Mouse (Mus musculus) macrophage (primary cell): ENCODE results near the gene Sirt3. TPM values are rescaled to one million over a fixed set of nuclear protein-coding genes. Genes with fewer than 3 reads are reported as not detected.

Experiments
- H3K27ac ChIP-seq: fragments of 350-480 bp; formaldehyde crosslinking; 2 replicates; pipeline ENCODE4 v1.9.0; 2021
- H3K36me3 ChIP-seq: fragments of 350-480 bp; formaldehyde crosslinking; 2 replicates; pipeline ENCODE4 v1.9.0; 2021; ENCODE audit errors: inconsistent target
- H3K4me3 ChIP-seq: fragments of 350-480 bp; formaldehyde crosslinking; 2 replicates; pipeline ENCODE4 v1.9.0; 2021; ENCODE audit errors: inconsistent target
- H3K79me2 ChIP-seq: fragments of 350-480 bp; formaldehyde crosslinking; 2 replicates; pipeline ENCODE4 v1.9.0; 2021; ENCODE audit errors: inconsistent target
- WGBS: methylation state at CpG from one replicate; pipeline ENCODE4 v1.1.7; 2026; ENCODE audit warnings: inconsistent platforms; ENCODE audit not compliant: missing documents; 5-methylcytosine and 5-hydroxymethylcytosine counted together
- polyA plus RNA-seq: library from polyadenylated mRNA; stranded (reverse); fragments of 250-400 nt; gene quantifications from 3 replicates; pipeline ENCODE4 v1.2.4, GENCODE M21; 2018; ENCODE audit warnings: inconsistent platforms

Sirt3 gene
- polyA plus RNA-seq, 1 experiment from 2014 or later, result 4.8 TPM

DNA sequence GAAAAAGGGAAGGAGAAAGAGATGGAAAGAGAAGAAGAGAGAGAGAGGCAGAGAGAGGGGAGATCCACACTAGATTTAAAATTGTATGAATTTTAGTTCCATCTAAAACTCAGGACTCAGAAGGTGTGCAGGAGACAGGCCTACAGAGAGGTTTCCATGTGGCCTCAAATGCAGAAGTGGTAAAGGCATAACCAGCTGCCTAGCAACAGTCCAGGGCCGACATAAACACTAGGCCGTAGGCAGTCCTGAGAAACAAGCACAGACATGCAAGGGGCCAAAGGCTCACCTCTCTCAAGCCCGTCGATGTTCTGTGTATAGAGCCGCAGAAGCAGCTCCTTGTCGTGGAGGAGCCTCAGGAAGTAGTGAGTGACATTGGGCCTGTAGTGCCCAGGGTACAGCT lies 4.7 kb downstream of the Sirt3 start:
- peak overlapping the region; percentile 46 for H3K27ac ChIP-seq
- WGBS, result 8% methylated on average over 6 of the region's 6 CpGs
- no peak overlapping the region for H3K4me3 ChIP-seq
- H3K36me3 ChIP-seq, result no peaks in the 10 kb centered on the region; the same call in 1 of the 2 replicates
- peaks cover 42% of the 10 kb centered on the region for H3K79me2 ChIP-seq

DNA sequence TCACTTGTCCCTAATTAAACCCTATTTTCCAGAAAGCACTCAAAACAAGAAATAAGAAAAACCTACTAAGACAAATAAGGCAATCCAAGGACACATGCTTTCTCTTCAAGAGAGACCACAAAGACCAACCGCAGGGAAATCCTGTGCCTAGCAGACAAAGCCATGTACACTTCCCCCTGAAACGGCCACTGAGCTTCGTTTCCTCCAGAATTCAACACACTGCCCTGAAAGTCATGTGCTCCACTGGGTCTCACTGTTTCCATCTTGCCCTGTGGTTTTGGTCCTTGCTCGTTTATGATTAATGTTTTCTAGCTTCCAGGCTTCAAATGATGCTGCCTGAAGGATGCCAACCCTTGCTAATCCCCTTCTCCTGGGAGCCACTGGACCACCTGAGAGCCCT lies 7.9 kb downstream of the Sirt3 start:
- Histone ChIP-seq H3K4me3 (no peak overlapping the region), H3K36me3 (peaks cover 2% of the 10 kb centered on the region; the same call in 1 of the 2 replicates), H3K27ac (peak overlapping the region; percentile 67), H3K79me2 (peaks cover 16% of the 10 kb centered on the region)
- WGBS, result 0% methylated on average over 4 of the region's 4 CpGs

DNA sequence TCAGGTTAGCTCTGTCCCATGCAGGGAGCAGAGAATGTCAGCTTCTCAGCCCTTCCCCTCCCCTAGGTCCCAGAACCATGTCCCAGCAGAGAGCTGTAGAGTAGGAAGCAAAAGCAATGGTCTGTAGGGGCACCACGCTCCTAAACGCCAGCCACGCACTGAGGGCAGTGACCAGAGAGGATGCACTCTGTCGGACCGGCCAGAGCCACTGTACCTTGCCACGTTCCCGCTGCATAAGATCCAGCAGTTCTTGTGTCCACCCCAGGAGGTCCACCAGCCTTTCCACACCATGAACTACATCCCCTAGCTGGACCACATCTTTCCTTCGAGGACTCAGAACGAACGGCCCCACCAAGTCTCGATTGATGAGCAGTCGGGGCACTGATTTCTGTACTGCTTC lies 17.3 kb downstream of the Sirt3 start:
- Histone ChIP-seq H3K4me3 (no peak overlapping the region), H3K36me3 (peaks cover 54% of the 10 kb centered on the region), H3K27ac (no peak overlapping the region), H3K79me2 (peaks cover 11% of the 10 kb centered on the region)
- 95% methylated on average over 12 of the region's 12 CpGs for WGBS

DNA sequence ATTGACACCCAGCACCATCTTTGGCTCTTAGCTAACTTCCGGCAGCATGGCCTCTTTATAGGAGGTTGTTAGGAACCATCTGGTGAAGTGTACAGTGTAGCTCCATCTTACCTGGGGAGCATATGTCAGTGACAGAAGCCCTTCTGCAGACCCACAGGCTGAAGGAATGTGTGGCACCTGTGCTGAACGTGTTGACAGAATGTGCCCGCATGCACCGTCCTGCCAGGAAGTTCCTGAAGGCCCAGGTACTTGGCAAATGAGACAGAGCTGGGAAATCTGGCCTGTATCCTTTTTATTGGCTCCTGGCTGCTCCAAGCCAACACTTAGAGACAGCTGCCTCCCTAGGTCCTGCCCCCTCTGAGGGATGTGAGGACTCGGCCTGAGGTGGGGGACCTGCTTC lies 21.4 kb downstream of the Sirt3 start:
- Histone ChIP-seq H3K79me2 (peaks cover 41% of the 10 kb centered on the region), H3K36me3 (peaks cover 58% of the 10 kb centered on the region), H3K4me3 (no peak overlapping the region), H3K27ac (no peak overlapping the region)
- 91% methylated on average over 5 of the region's 5 CpGs for WGBS

DNA sequence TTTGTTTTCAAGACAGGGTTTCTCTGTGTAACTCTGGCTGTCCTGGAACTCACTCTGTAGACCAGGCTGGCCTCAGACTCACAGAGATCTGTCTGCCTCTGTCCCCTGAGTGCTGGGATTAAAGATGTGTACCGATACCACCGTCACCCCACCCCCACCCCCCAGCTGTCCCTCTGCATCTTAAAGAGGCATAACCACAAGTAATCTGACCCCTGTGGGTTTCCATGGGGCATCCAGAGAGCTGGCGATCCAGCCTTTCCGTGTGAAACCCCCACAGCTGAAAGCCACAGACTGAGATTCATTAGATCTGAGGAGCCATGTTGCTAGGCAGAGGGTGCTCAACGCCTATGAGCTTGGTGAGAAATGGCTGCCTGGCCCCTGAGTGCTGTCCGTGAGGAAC lies 22.1 kb downstream of the Sirt3 start:
- peaks cover 48% of the 10 kb centered on the region for H3K79me2 ChIP-seq
- 74% methylated on average over 6 of the region's 6 CpGs for WGBS
- no peak overlapping the region for H3K4me3 ChIP-seq
- H3K27ac ChIP-seq, result no peak overlapping the region
- peaks cover 58% of the 10 kb centered on the region for H3K36me3 ChIP-seq

DNA sequence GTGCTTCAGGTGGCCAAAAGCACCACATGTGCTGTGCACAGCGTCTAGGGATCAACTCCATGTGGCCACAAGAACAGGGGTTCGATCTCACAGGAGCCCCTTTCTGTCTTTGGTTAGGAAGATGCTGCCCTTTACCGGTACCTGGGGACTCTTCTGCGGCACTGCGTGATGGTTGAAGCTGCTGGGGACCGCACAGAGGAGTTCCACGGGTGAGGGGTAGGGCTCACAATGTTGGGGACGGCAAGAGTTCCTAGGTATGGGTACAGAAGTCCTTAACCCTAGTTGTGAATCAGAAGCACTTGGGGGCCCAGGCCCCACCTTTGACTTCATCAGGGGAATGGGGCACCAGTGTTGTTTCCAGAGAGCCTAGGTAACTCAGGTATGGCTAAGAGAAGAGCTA lies 23.4 kb downstream of the Sirt3 start:
- Histone ChIP-seq H3K36me3 (peaks cover 52% of the 10 kb centered on the region), H3K4me3 (peak overlapping the region; percentile 90; the same call in 1 of the 2 replicates)

DNA sequence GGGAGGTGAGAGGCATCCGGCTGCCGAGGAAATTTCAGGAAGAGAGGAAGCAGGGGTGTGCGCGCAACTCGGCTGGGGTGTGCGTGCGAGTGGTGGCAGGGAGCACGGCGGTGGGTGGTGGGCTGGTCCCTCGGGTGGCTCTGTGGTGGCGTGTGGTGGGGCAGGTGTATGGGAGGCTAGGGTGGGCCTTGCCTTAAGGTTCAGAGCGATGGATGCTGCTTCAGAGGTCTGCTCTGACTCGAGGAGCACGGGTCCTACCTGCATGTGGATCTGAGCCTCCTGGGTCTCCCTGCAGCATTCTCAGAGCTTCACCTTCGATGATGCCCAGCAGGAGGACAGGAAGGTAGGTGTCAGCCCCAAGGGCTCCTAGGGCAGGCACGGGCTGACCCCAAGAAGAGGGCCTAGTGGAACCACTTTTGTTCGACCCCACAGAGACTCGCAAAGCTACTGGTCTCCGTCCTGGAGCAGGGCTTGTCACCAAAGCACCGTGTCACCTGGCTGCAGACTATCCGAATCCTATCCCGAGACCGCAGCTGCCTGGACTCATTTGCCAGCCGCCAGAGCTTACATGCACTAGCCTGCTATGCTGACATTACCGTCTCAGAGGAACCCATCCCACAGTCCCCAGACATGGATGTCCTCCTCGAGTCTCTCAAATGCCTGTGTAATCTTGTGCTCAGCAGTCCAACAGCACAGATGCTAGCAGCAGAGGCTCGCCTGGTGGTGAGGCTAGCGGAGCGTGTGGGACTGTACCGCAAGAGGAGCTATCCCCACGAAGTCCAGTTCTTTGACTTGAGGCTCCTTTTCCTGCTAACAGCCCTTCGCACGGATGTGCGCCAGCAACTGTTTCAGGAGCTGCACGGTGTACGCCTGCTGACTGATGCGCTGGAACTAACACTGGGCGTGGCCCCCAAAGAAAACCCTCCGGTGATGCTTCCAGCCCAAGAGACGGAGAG lies 24.3 kb downstream of the Sirt3 start, which contains the start of gene Bet1l:
Gene Bet1l (minus strand): TSS at position 28 of the 956 bp plus-strand sequence.
- peaks cover 52% of the 10 kb centered on the region for H3K36me3 ChIP-seq

More for the DNA sequence above, 23.4 kb downstream of the Sirt3 start:
- WGBS, result 82% methylated on average over 8 of the region's 8 CpGs
- peaks cover 61% of the 10 kb centered on the region for H3K79me2 ChIP-seq
- no peak overlapping the region for H3K27ac ChIP-seq

DNA sequence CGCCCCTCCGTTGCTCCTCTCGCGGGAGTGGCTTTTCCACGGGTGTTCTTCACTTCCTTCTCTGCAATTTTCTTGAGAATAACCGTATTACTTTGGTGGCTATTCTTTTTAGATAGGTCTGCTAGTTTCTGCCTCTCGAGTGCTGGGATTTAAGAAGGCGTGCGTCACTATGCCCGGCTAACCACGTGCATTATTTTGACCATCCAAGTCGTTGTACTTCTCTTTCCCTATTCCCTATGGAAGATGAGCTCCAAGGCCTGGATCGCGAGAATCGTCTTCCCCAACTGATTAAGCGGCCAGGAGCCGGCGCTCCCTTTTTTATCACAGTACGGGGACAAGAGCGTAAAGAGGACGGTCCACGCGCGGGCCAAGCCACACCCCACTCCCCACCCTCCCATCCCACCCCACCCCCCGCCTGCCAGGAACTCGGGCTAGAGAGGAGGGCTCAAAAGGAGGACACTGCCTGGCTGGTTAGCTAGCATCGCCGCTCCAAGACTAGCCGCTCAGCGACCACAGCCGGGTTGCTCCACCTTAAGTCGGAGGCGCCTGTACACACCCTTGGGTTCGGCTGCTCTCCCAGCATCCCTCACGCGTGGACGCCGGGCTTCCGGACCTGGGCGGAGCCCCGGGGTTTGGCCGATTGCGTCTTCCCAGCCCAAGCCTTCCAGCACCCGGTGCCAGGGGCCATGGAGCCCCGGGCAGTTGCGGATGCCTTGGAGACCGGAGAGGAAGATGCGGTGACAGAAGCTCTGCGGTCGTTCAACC lies 25.1 kb downstream of the Sirt3 start, which contains the start of gene Ric8a:
Gene Ric8a (plus strand): TSS at position 173 of the 765 bp plus-strand sequence.
- H3K4me3 ChIP-seq, result peak within 1 kb of the TSS; percentile 90
- H3K36me3 ChIP-seq, result peaks cover 48% of the 10 kb centered on the region
- H3K27ac ChIP-seq, result peak within 1 kb of the TSS; percentile 91
- H3K79me2 ChIP-seq, result peaks cover 73% of the 10 kb centered on the region
- WGBS, result 1% methylated on average over 49 of the region's 50 CpGs

More for the DNA sequence above, 24.3 kb downstream of the Sirt3 start, which contains the start of gene Bet1l:
- Histone ChIP-seq H3K27ac (peak within 1 kb of the TSS; percentile 91), H3K79me2 (peaks cover 70% of the 10 kb centered on the region), H3K4me3 (peak within 1 kb of the TSS; percentile 90)
- WGBS, result 13% methylated on average over 40 of the region's 40 CpGs

DNA sequence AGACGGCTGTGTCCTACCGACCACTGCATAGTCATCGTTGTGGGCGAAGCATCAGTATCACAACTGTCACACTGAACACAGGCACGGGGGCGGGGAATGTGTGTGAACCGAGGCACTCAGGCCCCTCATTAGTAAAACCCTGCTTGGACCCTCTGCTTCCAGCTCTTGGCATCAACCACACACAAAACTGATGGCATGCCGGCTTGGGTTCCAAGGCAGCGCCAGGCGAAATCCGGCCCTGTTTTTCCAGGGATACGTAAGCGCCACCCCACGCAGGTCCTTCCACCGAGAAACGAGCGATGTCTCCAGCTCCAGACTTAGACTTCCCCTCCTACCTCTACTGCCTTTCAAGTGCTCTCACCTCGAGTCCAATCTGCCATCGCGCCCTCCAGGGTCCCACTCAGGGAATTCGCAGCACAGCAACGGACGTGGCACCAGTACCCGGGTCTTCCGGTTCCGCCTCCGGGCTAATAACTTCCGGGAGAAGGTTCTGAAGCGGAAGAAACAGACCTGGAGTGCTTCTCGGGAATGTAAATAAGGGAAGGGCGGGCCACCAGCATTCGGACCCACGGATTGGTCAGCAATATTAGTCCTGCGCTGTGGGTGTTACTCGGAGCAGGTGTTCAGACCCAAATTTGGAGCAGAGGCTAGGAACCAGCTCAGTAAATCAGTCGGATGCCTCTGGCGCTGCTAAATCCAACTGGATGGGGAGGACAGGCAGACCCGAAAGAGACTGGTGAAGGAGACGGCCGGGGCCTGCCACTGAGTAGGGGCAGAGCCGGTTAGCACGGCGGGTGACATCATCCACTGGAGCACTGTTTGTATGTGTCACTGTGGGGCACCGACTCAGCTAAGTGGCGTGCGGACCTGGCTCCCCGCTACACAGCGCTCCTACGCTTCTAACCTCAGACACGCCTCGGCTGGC lies 26.0 kb downstream of the Sirt3 start, which contains the start of gene Gm45785:
Gene Gm45785 (minus strand): TSS at position 472 of the 925 bp plus-strand sequence.
- peak within 1 kb of the TSS; percentile 91 for H3K27ac ChIP-seq
- H3K4me3 ChIP-seq, result peak within 1 kb of the TSS; percentile 90
- H3K79me2 ChIP-seq, result peaks cover 73% of the 10 kb centered on the region
- peaks cover 40% of the 10 kb centered on the region for H3K36me3 ChIP-seq
- under 1% methylated on average over 51 of the region's 51 CpGs for WGBS

DNA sequence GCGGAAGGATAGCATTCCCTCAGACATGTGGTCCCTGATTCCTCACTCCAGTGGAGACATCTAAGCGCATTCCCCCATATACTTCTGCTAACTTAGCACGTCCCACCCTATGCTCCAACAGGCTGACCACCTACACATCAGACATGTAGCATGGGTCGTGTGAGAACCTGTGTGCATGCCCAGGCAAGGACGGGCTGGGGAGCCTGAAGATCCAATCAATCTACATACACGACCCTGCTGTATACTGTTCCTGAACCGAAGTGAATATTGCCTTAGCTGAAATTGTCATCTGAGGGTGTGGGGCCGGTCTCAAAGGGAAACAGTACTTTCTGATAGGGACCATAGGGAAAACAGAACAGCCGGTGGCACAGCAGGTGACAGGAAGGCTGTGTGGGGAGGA lies 26.9 kb downstream of the Sirt3 start:
- peaks cover 32% of the 10 kb centered on the region for H3K36me3 ChIP-seq
- 65% methylated on average over 8 of the region's 9 CpGs for WGBS
- peaks cover 66% of the 10 kb centered on the region for H3K79me2 ChIP-seq
- H3K4me3 ChIP-seq, result peak overlapping the region; percentile 90
- peak overlapping the region; percentile 91 for H3K27ac ChIP-seq

DNA sequence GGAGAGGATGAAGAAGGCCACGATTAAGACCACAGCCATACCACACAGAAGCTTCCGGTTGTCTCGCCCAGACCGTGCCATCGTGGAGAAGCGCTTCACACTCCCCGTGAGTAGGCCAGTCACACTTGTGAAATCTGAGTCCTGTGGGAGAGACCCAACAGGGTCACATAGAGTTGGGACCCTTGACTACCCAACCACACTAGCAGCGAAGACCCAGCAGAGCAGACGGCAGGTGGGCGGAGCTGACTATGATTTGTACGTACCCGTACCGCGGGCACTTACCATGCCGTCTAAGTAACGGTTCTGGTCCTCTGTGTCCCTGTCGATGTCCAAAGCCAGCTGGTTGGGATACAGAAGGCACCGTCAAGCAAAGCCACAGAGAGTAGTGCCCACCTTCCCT lies 27.6 kb downstream of the Sirt3 start:
- 94% methylated on average over 18 of the region's 18 CpGs for WGBS
- H3K79me2 ChIP-seq, result peaks cover 59% of the 10 kb centered on the region
- peaks cover 25% of the 10 kb centered on the region for H3K36me3 ChIP-seq
- no peak overlapping the region for H3K4me3 ChIP-seq
- H3K27ac ChIP-seq, result no peak overlapping the region

DNA sequence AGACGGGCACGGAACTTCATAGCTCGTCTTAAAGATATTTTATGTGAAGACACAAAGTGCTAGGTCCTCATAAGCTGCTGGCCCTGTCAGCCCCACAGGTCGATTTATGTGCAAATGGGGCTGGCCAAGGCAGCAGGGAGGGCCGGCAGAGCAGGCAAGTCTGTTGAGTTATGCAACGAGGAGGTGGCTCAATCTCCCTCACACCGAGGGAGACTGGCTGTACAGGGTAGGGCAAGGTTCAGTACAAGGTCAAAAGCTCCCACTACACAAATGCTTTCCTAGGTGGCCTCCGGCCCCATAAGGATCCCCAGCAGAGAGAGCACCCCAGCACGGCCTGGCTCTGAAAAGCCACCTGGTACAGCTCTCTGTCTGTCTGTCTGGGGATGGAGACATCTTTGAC lies 28.7 kb downstream of the Sirt3 start:
- Histone ChIP-seq H3K4me3 (no peak overlapping the region), H3K27ac (no peak overlapping the region)
- 64% methylated on average over 9 of the region's 9 CpGs for WGBS

DNA sequence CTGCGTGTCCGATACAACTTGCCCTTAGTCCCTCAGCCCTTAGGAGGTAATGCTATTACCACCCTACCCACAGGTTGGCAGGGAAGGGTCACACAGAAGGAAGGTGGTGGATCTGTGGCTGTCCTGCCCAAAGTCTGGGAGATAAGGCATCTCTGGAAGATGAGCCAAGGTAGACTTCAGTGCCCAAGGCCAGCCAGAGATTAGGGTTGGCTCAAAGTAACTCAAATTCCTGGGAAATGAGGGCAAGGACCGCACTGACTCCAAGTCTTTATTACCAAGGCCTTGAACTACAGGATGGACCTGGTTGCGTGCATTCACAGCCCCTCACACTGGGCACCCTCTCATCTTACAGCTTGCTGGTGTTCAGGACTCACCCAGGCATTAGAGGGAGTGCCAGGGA lies 30.2 kb downstream of the Sirt3 start:
- Histone ChIP-seq H3K79me2 (peaks cover 37% of the 10 kb centered on the region), H3K36me3 (peaks cover 20% of the 10 kb centered on the region)
- 98% methylated on average over 4 of the region's 4 CpGs for WGBS

More for the DNA sequence above, 28.7 kb downstream of the Sirt3 start:
- Histone ChIP-seq H3K79me2 (peaks cover 48% of the 10 kb centered on the region), H3K36me3 (peaks cover 20% of the 10 kb centered on the region)

More for the DNA sequence above, 30.2 kb downstream of the Sirt3 start:
- Histone ChIP-seq H3K27ac (no peak overlapping the region), H3K4me3 (no peak overlapping the region)
